Mouse (Mus musculus) adrenal gland, postnatal 10 days (tissue): ENCODE measurements around the gene Olfr137. TPM values are rescaled to one million over a fixed set of nuclear protein-coding genes. Genes with fewer than 3 reads are reported as not detected.

ENCODE experiments used
- DNase-seq: peaks from one replicate; pipeline ENCODE4 v3.0.0; 2021; ENCODE audit warnings: mixed read lengths
- long read RNA-seq, 2 experiments: library from polyadenylated mRNA; stranded (forward); transcript quantifications; one replicate each; pipeline ENCODE4 v2.0.0; 2021
- total RNA-seq, 2 experiments: library from RNA; stranded (reverse); gene quantifications; 2 replicates each; pipeline ENCODE4 v1.2.3; 2021

The Olfr137 gene
- not detected for total RNA-seq
- long read RNA-seq, experiment 1 = 0 reads
- long read RNA-seq, experiment 2 = 0 reads

- DNase-seq = no peak
These were observed at the start of gene Olfr137 for GRCm38 (mm10) chr17:38307470-38307869. TSS of gene Olfr137 (minus strand) at chr17:38307570.

DNA sequence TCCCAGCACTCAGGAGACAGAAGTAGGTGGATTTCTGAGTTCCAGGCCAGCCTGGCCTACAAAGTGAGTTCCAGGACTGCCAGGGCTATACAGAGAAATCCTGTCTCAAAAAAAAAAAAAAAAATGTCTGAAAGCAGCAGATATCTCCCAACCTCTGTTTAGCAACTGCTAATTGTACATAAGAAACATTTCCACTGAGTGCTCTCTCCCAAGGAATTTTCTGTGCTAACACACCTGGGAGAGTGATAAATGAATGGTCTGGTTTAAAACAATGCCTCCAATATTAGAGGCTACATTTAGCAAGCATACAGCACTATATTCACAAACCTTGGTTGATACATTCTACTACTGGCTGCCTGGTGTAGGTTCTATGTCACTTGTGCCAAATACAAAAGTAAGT is 22.2 kb upstream of the Olfr137 start, which contains the start of gene Olfr136:
Olfr136 (plus strand) TSS at position 301 of the 400 bp plus-strand sequence.
- no peak for DNase-seq

- no peak for DNase-seq
These were observed 46.6 kb downstream of the Olfr137 start, which contains the start of gene Olfr138 for GRCm38 (mm10) chr17:38260735-38261134. TSS of gene Olfr138 (plus strand) at chr17:38261035.

Other genes starting within 250 kb of the Olfr137 start
- not detected for gene Olfr129, start 247.5 kb downstream of the Olfr137 start, total RNA-seq
- not detected for gene Olfr130, start 243.6 kb downstream of the Olfr137 start, total RNA-seq
- gene Olfr131, start 218.9 kb downstream of the Olfr137 start, total RNA-seq = not detected
- gene Olfr132, start 173.0 kb downstream of the Olfr137 start, total RNA-seq = not detected
- not detected for gene Olfr133, start 162.3 kb downstream of the Olfr137 start, total RNA-seq
- gene Olfr134, start 136.2 kb downstream of the Olfr137 start, total RNA-seq = not detected
- not detected for gene Olfr135, start 103.2 kb downstream of the Olfr137 start, total RNA-seq
- not detected for gene Olfr138, start 46.5 kb downstream of the Olfr137 start, total RNA-seq
- not detected for gene Olfr136, start 22.3 kb upstream of the Olfr137 start, total RNA-seq
- not detected for gene Esp36, start 112.6 kb upstream of the Olfr137 start, total RNA-seq
- not detected for gene Esp34, start 246.6 kb upstream of the Olfr137 start, total RNA-seq